Mouse (Mus musculus) frontal cortex, postnatal 14 days (tissue): ENCODE measurements at regions not wholly inside any gene's neighbourhood (a gene's known extent, or its start where the extent isn't known, plus 50 kb on each side); places are given as distances from the start of the nearest gene placed in this dataset.

Experiments used
- DNase-seq, 2 experiments: peaks; one replicate each; pipeline ENCODE4 v3.0.0; 2022; ENCODE audit warnings: low spot score in 2 of 2

DNA sequence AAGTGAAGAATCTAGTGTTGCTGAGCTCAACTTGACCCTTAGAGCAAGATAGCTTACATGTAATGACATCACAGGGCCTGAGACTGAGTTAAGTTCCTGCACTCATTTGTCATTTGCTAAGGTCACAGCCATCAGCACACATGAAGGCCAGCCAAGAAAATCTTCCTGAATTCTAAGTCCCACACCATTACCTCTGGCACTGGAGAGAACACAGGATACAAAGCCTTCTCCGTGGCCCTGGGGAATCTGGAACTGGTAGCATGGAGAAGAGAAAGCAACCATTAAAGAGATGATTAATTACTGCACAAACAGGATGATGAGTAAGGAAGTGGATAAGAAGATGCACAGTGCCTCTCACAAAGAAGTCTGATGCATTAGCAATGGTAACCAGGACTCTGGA lies 232.0 kb downstream of the Wdr72 start:
- DNase-seq, result no peak

DNA sequence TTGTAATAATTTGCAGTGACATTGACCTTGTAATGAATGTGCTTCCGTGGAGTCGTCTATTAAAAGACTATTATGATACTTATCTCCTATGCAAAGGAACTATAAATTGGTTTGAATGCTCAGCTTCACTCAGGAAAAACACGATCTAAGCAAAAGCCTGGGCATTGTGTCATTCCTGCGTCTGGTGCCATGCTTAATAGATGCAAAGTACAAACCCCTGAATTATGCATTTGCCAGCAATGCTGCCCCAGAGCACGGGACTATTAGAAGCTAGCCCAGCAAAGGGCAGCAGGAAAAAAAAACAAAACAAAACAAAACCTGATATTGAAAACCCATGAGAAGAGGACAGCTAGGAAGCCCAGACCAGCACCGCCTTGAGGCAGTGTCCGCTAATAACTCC lies 234.9 kb downstream of the Wdr72 start:
- no peak for DNase-seq

DNA sequence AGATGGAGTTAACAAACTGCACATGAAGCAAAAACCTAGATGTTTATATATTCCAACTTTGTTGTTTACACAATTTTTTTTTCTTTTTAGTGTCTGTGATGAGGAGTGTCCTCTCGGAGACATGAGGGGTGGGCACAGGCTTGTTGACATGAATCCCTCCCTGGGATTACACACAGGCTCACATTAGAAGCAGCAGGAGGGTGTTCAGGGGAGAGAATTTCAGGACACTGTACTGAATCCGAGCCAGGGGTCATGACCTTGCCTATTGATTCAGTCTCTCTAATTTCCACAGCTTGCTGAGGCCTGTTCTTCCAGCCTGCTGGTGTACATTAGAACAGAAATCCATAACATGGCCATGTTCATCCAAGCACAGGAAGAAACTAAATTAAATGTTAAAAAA lies 238.6 kb downstream of the Wdr72 start:
- no peak for DNase-seq

DNA sequence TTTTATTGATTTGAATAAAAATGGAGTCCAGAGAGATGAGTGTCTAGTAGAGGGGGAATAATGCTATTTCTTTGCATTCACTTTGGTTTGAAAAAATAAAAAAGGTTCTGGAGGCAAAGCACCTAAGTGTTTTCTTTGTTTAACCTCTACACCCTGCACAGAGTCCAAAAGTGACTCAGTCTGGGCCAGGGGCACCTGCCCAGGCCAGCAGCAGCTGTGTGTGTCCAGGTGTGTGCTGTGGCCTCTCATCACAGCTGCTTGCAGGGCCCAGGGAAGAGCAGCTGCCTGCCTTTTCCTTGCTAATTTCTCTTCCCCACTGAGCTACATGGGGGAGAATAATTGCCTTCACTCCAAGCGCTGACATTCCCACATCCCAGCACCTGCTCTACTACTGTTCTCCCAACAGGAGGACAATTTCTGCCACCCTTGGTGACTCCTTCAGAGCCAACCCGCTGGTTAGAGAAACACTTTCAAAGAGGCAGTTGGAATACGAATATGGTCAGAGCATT lies 255.8 kb downstream of the Wdr72 start:
- no peak for DNase-seq

DNA sequence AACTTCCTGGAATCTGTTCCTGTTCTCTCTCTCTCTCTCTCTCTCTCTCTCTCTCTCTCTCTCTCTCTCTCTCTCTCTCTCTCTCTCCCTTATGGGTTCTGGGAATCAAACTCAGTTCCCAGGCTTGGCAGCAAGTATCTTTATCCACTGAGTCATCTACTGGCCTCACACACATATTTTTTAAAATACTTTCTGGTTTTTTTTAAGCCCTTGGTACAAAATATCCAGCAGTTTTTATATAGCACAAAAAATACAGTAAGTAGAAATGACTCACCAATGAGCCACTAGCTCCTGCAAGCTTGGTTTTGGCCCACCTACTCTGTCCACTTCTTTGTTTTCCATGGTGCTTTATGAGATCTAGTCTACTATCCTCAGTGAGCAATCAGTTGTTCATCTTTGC lies 266.0 kb downstream of the Wdr72 start:
- DNase-seq, result no peak

DNA sequence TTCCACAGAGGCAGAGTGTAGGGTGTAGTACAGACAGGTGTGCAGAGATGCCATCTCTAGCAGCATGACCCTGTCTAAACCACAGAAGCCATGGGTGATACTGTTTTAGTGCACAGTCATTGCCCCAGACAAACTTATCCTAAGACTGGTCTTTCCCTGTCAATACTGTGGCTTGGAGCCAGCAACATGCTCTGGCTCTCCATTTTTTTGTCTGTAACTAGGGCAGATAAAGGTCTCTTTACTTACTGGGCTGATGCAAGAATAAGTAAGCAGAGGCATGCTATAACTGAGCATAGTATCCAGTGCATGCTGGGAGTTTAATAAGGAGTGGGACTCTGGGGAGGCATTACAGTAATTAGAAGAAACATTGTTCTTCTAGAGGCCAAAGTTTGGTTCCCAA lies 267.0 kb downstream of the Wdr72 start:
- no peak for DNase-seq

DNA sequence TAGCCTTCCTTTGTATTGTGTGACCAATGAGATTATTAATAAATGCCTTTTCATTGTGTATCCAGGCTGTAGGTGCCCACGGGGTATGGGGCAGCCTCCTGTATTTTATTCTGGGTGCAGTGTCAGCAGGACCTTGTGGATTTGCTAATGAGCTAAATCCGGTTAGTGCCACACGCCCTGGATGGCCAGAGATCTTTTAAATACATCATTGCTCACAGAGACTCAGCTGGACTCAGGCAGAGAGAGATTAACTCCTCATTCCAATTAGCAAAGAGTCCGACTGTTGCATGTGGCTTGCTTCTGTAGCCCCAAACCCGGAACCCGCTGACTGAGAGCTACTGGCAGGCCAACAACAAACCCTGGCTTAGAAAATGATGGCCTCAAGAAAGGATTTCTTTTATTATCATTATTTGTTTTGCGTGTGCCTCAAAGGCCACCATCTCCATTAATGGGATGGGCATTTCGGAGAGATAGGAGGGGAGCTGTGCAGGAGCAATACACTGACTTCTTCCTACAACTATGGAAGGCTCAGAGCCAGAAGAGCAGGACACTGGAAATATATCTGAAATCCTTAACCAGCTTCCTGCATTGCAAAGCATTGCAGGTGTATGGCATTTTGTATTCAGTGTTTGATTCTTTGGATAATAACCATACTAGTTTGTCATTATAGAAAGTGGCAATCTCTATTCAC lies 274.2 kb downstream of the Wdr72 start:
- DNase-seq, result no peak

DNA sequence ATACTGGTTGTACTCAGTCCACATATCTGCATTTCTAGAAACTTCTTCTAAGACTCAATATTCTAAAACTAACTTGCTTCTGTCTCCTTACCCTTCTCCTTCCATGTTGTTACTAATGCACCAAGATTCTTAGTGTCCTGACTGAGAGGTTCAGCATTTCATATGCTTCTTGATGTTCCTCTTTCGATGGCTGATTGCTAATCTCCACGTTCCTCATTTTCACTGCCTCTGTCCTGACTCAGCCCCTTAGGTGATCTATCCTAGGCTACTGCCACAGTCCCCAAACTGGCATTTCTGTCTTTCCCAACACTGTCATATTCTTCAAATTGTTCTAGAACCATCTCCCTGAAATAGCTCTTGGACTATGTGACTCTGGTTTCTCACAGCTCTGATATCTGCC lies 315.4 kb downstream of the Wdr72 start:
- no peak for DNase-seq

DNA sequence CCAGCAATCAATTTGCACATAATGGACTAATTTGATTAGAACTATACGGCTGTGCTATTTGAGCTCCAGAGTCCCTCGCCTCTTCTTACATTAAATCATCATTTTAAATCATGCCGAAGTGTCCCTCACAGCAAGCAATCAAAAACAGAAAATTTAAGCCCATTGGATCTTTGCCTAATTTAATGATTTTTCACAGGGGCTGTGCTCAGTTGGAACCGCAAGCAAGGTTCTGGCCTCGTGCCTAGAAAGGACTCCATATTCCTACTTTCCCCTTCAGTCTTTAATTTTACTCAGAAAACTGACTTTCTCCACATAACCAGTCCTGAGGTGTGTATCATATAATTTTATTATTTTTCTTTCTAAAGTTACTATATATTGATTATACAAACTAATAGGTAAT lies 339.8 kb downstream of the Wdr72 start:
- DNase-seq, result no peak

DNA sequence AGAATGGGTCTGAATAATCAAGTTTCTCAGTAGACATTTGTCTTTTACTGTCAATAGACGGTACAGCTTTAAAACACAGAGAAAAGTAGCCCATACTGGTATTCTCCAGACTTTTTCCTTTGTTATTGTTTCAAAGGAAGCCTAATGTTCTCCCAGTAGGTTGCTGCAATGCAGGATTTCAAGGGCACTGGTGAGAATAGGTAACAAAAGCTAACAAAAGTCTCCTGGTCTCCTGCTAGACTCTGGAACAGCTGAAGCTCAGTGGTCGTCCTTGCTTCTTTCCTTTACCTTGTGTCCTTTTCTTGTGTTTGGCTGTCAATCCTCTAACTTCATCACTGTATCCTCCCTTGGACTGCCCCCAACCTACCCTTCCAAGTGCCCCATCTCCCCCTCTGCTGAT lies 350.9 kb downstream of the Wdr72 start:
- DNase-seq, result no peak

DNA sequence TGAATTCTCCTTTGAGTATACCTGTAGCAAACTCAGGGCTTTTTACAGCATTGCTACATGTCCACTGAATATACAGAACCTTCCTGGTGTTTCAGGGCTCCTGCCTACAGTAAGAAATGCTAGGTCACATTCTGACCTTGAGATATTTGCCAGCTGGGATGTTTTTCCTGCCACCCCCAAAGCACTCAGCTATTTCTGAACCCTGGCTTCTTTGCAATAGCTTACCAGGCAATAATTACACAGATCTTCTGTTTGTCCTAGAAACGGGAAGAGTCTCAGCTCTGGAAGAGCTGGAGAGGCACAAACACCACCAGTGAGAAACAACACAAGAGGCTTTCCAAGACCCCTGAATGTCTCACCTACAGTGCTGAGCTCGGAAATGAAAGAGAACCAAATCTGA lies 366.7 kb downstream of the Wdr72 start:
- no peak for DNase-seq

DNA sequence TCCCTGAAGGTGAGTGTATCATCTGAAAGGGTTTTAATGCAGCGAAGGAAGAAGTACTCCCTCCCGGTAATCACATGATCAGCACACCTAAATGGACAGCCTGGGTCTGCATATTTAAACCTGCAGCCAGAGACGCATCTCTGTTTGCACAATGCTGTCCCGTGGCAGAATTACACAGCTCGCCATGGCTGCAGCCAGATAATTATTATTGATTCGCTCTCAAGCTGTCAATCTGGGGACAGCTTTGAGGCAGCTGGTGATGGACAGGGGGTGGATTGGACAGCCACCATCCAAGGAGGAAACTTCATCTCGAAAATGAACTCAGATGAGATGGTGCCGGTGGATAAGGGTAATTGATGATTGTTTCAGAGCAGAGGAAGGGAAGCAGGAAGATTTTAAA lies 369.1 kb downstream of the Wdr72 start:
- no peak for DNase-seq

DNA sequence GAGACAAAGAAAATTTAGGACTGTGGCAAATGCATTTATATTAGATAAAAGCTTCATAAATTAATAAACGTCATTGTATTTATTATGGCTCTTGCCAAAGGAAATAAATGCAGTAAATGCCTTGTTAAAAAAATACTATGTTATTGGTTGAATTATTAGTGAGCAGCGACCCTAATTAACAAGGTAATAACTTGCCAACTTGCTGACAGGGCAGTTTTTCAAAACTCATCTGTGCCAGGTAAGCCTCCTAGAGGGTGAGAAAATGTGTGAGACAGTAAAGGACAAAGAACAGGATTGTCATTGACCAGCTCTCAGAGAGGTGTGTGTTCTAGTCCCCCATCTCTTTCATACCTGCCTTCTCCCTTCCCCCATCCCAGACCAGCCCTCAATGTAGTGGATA lies 347.8 kb upstream of the Onecut1 start:
- no peak for DNase-seq

DNA sequence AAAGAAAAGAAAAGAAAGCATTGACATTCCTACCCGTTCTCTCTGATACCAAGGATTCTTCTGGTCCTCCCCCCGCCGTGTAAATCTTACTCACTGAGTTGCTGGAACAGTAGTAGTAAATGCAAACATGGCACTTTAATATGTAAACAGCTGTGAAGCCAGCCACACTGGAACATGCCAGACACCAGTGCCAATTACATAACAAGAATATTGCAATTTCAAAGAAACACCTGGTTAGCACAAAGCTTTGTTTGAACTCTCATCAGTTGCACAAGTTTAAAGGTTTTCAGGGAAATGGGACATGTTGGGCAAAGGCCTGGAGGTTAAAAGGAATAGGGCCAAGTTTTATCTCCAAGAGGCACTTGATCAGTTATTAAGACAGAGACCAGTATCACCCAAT lies 333.2 kb upstream of the Onecut1 start:
- DNase-seq, result no peak

DNA sequence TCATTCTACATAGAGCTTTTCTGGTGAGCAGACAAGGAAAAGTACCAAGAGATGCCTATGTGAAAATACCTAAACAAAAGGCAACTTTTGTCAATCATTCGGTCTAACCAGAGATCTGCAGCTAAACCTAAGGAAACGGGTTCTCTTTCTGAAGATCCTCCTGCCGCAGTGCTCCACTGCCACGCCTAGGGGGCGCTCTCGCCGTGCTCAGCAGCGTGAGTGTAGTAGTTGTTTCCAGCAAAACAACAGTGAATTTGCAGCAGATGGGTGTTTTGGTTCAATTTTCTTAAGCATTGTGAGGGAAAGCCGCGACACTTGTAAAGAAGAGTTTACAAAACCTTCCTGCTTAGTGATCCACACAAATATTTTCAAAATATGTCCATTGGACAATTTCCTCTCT lies 331.4 kb upstream of the Onecut1 start:
- DNase-seq, result peak; percentile 12 to 79

DNA sequence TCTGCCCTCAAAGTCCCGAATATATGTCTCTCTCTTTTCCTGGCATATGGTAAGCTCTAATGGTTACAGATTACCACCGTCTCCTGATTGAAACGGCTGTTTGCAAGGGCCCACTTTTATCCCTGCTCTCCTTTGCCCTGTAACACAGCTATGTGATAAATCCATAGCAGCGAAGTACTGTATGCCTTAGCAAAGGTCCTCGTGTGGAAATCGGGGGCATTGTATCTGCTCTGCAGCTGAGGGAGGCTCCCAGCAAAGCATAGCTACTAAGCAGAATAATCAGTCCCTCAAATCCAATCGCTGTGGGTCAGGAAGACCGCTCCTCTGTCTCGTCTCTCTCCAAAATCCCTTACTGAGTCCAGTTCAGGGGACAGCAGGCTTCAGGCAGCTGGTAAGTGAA lies 331.0 kb upstream of the Onecut1 start:
- DNase-seq, result no peak

DNA sequence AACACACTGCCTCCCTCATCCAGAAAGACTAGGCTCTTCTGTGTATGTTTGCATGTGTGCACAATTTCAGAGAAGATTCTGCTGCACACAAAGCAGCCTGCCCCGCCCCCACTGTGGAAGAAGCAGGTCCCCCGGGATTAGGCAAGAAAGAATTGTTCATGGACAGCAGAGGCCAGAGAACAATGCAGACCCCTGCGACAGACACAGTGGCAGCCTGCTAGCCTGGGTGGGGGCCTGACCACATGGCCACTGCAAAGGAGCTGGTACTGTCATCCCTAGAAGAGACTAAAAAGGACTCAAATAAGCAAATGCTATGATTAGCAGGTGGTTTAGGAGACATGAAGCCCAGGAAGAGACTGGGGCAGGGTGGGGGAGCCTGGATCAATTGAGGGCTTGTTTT lies 329.7 kb upstream of the Onecut1 start:
- no peak for DNase-seq

DNA sequence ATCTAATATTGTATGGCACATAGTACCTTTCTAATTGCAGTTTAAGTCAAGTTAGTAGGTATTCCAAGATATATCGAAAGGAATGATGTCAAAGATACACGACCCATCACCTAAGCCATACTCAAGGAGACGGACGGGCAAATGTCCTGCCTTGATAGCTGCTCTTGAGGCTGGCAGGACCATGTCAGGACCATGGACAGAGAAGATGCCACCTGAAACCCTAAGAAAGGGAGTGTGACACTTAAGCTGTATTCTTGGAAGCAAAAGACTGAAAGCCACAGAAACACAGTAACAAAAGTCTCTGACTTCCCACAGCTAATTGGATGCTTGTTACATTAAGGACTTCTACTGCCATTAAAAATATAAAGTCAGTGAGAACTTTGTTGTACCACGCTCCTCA lies 326.7 kb upstream of the Onecut1 start:
- DNase-seq, result no peak

DNA sequence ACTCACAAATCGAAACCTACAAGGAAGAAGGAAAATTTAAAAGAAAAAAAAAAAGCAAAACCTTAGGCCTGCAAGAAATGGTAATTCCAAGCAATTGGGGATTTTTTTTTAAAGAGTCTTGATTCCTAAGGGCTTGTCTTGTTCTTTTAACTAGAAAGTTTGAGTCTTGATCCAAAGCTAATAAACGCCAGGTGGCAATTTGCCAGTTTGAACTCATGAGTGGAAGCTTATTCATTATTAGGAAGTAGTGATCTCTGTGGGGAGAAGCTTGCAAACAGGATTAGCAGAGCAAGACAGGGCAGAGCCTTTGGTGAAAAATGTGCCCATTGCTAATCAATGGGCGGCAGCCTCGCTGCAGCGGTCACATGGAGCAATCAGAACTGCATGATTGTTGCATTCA lies 305.6 kb upstream of the Onecut1 start:
- DNase-seq, result no peak

DNA sequence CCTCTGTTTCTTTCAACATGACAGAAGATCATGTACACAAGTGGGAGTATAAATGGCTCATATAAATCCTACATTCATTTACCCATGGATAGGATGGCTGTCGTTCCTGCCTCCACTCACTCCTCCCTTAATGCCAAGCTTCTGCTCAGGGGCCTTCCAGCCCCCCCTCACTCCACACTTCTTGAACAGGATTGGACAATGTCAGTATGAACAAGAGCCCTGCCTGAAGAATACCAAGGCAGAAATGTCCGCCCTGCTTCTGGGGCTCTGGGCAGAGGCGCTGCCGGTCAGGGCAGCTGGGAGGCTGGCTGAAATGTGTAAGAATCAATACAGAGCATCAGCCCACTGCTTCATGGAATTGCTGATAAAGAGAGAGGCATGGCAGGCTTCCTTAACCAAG lies 269.0 kb upstream of the Onecut1 start:
- DNase-seq, result no peak

DNA sequence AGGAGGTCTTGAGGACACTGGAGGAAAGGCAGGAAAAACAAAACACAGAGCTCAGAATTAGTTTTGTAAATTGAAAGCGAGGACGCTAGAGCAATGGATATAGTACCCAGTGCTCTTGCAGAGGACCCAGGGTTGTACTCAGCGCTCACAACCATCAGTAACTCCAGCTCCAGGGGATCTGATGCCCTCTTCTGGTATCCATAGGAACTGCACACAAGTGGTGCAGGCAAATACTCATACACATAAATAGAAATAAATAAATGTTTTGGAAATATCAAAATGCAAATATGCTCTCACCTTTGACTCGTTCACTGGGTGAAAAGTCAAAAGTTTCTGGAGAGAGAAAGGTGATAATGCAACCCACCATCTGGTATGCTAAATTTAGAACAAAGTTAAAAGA lies 267.8 kb upstream of the Onecut1 start:
- DNase-seq, result no peak

DNA sequence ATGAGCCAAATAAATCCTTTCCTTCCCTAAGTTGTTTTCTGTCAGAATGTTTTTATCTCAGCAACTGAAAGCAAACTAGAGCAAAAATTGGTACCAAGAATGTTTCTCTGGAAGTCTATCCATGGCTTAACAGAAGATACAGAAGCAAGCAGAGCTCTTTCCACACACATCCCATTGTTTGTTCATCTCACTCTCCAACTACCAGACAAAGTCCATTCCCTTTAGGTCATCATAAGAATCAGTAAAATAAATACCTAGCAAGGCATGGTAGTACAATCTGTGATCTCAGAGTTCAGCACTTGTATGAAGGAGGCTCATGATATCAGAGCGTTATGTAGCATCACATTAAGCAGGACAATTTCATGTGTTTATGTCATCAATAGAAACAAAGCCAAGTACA lies 257.3 kb upstream of the Onecut1 start:
- no peak for DNase-seq

DNA sequence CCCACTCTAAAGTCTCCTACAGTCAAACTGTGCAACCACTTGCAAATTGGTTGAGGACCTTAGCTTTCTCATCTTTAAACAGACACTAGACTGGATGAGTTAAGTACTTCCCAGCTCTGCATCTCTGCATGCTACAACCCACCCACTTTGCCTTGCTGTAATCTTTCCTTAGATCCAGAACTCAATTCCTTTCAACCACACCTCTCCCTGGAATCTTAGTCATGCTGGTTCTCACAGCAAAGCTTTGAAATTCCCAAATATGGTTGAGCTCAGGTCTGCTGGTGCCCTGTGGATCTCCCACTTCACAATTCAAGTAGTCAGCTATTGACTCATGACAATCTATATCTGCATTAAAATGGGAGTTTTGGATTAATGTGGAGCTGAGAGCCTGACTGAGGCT lies 239.8 kb upstream of the Onecut1 start:
- no peak for DNase-seq

DNA sequence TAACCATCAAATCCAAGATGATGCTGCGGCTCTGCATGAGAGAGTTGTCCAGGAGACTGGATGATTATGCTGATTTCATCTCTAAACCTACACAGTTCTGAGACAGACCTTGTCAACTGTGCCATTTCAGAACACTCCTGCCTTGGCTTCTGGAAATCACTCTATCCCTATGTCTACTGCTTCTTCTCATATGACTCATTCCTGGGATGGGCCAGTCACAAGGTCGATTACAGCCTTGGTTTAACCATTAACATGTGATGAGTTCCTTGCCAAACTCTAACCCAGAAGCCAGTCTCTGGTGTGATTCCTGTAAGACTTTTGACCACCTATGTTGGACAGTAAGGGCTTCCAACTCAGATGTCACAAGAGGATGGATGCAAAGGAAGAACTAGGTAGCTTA lies 216.3 kb upstream of the Onecut1 start:
- DNase-seq, result no peak
